Mouse (Mus musculus): ENCODE measurements around the gene Col20a1.

The Col20a1 gene

DNA sequence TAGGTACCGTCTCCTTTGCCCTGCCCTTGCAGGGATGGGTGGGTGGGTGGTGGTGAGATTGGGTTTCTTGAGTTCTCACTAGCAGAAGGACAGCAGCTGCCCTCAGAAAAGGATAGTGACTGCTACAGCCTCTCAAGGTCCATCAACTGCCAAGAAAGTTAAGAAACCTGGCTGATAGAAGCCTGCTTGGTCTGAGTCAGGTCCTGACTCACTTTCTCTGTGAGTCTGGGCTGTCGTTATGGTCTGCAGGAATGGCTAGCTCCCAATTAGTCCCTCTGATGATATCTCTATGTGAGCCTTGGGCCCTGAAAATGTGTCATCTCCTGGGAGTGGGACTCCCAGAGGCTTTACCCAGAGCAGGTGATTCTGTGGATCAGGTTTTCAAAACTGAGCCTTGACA lies 8.0 kb downstream of the Col20a1 start:
- no peak for DNase-seq (ENCODE audit: low spot score in 2 of 2)

DNA sequence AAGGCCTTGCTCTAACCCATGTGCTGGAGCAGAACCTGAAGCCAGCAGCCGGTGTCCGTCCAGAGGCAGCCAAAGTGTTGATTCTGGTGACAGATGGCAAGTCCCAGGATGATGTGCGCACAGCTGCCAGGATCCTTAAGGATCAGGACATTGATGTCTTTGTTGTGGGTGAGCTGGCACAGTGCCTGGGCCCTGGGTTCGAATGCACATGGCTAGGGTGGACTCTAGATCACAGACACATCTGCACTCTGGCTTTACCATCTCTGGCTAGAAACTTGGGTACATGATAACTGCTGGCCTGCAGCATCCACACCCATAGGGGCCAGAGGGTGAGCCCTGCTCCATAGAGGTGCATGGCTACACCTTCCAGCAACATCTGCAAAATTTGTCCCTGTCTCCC lies 9.1 kb downstream of the Col20a1 start:
- no peak for DNase-seq (ENCODE audit: low spot score in 2 of 2)

DNA sequence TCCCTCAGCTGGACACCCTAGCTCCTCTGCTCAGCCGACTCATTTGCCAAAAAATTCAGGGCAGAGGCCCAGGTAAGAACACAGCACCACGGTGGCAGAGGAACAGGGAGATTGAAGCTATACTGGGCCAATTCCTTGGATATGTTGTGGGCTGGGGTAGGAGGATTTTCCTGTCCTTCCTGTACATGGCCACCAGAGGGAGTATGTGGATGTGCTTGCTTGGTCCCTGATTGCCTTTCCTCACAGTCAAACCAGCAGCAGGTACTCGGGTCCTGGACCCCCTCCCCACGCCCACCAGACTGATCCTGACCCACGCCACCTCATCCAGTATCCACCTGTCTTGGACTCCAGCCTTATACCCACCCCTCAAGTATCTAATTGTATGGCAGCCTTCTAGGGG lies 10.1 kb downstream of the Col20a1 start:
- peak in 1 of 2 experiments; percentile 33 for DNase-seq (ENCODE audit: low spot score in 2 of 2)

DNA sequence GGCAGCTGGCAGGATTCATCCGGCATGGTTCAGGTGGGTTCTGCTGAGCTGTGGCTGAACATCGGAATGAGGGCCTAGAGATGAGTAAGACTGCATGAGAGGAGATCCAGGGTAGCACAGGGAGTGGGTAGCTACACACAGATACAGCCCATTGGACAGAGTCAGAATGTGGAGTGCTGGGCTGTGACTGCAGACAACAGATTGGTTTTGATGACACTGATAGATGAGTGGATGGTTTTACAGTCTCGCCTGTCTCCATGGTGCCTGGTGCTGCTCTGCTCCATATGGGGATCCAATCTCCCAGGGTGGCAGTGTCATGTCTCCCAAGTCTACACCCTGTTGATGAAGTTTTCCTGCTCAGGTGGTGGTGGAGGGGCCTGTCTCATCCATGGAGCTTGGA lies 10.6 kb downstream of the Col20a1 start:
- no peak for DNase-seq (ENCODE audit: low spot score in 2 of 2)

DNA sequence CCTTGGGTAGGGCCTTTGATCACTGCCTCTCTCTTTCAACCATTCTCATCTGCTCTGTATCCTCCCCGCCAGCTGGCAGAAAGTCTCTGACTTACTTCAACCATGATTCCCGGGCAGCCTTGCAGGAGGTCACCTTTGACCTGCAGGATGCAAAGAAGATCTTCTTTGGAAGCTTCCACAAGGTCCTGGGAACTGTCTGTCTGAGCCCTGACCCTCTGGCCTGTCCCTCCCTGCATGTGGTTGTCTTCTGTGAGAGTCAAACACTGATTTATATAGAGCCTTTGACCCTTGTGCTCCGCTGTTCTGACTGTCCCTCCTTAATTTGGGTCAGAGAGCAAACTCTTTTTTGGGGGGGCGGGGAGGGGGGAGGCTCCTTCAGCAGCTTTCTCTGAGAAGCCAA lies 20.7 kb downstream of the Col20a1 start:
- DNase-seq (ENCODE audit: low spot score in 2 of 2), result no peak

DNA sequence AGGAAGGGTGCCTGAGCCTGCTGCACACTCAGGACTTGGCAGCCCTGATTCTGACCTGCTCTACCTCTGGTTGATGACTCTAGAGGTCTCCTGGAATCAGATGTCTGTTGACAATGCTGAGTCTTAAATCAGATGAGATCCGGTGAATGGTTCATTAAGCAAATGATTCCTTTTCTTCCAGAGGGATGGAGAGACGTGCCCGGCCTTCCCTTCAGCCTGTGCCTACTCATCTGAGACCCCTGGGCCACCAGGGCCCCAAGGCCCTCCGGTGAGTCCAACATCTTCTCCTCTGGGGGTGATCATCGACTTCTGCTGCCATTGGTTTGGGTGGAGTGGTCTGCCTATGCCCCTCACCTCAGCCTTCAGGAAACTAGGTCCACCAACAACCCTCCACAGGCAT lies 22.0 kb downstream of the Col20a1 start:
- no peak for DNase-seq (ENCODE audit: low spot score in 2 of 2)

DNA sequence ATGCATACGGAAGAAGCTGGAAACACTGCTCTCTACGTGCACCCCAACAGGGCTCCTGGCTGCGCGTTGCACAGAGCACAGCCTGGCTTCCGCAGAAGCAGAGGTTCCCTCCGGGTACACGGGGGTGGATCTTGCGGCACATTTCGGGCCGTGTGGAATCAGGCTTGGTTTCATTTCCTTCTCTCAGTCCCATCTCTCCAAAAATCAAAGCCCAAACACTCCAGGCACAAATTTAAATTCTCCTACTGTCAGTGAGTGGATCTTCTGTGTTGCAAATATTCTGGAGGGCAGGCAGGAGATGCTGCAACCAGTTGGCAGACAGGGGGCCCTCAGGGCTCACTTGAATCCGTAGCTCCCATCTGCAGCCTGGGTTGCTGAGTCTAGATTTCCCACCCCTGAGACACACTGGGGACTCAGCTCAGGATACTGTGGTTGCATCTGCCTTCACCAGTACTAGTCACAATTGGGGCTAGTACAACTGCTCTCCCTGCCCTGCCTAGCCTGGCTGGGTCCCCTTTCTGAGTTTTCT lies 45.1 kb downstream of the Col20a1 start:
- DNase-seq (ENCODE audit: low spot score in 2 of 2), result no peak

DNA sequence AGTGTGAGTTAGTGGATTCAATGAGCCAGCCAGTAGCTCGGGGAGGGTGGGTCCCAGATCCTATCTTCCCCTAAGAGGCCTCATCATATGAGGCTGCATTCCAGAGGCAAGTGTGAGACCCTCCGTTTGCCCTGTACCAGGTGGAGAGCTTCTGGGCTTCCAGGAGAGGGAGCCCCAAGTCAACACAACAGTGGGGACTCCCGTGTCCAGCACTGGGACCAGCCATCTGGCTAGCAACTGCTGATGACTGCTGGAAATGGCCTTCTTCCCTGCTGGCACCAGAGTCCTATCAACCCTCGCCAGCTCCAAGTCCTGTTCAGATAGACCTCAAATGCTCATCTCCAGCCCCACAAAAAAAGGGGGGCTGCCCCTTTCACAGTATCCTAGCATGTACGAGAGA lies 46.1 kb downstream of the Col20a1 start:
- DNase-seq (ENCODE audit: low spot score in 2 of 2), result no peak

DNA sequence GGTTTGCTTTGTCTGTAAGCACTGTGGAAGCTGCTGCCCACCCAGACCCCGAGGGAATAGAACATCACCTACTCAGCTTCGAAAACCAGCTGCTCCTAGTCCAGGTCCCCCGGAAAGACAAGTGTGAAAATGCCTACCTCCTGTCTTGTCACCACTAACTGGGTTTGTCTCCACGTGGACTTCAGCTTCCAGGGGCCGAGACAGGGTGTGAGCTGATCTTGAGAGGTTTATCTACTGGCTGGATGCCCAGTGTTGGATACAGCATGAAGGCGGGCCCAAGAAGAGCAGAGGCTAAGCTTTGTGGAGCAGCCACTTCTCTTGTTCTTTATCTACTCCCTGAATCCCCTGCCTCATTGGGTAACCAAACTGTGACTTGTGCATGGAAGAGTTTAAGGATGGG lies 47.0 kb downstream of the Col20a1 start:
- DNase-seq (ENCODE audit: low spot score in 2 of 2), result no peak

DNA sequence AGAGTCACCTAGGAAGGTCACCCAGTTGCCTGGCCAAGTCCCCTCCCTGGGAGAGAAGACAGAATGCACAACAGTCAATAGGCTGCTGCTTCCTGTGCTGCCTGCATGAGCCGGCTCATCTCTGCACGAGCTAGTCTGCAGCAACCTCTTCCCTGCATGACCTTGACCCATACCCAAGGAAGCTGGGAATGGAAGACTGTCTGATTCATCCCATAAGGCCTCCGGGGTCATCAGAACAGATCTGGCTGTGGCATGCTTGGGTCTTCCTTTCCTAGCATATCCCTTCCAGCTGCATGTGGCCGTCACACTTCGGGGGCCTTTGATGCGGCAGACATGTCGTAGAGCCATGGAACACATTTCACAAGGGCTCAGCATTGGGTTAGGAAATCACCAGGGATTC lies 48.9 kb downstream of the Col20a1 start:
- no peak for DNase-seq (ENCODE audit: low spot score in 2 of 2)

DNA sequence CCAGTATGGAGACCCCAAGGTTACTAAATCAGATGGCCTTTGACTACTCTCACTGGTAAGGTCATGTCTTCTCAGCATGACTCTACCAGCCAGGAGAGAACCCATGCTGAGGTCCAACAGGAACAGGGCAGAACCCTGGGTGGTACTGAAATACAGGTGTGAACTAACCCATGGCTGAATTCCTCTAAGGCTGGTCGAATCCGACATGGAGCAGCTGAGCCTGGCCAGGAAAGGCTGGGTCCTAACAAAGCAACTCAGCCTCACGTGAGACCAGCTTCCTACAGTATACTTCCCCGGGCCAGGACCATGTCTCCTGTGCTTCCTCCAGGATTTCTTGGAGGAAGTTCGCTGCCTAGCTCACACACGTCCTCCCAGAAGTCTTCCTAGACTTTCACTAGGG lies 50.2 kb downstream of the Col20a1 start:
- no peak for DNase-seq (ENCODE audit: low spot score in 2 of 2)

DNA sequence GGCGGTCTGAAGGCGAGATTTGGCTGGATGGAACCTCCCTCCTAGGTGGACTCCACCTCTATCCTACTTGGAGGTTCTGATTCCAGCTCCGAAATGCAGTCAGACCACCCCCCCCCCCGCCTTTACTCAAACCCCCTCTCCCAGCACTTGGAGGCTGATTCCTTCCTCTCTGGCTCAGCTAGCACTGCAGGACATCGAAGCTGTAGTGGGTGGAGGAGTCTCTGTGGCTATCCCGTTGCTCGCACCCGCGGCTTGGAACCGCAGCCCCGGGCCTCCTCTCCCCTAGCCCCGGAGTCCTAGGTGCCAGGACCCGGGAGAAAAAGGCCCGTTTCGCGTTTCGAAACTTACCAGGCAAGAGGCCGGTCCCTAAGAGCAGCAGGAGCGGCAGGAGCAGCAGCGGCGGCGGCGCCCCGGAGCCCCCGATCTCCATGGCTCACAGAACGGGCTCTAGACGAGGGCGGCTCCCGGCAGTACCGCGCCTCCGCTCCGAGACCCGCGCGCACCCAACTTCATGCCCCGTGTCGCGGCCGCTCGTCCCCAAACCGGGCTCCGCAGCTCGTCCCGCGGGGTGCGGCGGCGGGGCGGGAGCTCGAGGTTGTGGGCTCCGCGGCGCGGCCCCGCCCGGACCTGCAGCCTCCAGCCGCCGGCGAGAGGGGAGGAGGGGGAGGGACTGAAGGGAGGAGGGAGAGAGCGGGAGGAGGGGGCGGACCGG lies 52.5 kb downstream of the Col20a1 start:
- DNase-seq (ENCODE audit: low spot score in 2 of 2), result no peak

DNA sequence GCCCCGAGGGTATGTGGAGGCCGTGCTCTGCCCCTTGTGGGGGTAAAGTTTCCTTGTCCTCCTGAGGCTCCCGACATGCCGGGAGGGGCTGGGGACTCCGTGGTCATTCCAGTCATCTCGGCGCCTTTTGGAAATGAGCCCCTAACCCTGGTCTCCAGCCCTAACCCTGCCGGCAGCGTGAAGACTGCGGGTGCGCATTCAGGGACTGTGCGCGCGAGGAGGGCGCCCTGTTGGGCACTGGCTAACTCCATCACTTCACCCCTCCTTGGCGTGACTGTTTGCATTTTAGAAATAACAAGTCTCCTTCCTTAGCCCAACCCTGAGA lies 53.0 kb downstream of the Col20a1 start:
- no peak for DNase-seq (ENCODE audit: low spot score in 2 of 2)

DNA sequence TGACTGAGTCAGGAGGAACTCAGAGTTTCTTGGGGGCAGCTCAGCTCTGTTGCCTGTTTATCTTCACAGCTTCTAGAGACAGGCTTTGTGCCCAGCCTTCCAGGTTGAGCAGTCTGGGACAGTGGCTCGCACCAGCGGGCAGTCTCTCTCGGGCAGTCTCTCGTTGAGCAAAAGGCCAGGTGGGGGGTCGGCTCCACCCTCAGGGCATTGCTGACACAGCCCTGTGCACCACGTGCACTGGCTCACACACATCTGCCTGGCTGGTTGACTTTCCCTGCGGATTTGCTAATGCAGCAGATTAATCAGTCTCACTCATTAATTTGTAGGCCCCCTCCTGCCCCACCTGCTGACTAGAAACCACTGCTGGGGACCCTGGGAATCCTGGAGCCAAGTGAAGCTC lies 55.6 kb downstream of the Col20a1 start:
- no peak for DNase-seq (ENCODE audit: low spot score in 2 of 2)

DNA sequence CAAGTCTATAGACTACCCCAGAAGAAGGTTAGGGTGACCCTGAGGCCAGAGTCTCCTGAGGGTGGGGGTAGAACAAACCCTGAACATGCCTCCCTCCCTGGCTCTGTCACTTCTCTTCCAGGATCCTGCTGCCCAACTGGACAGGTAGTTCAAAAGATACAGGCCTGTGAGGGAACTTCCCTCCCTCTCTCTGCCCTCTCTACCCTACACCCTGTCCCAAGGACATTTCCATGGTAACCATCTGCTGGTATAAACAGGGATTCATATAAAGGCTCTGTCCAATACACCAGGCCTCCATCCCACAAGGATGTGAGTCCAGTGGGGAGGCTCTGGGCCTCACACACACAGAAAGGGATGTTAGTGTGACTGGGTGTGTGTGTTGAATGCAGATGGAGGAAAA lies 56.0 kb downstream of the Col20a1 start:
- no peak for DNase-seq (ENCODE audit: low spot score in 2 of 2)

DNA sequence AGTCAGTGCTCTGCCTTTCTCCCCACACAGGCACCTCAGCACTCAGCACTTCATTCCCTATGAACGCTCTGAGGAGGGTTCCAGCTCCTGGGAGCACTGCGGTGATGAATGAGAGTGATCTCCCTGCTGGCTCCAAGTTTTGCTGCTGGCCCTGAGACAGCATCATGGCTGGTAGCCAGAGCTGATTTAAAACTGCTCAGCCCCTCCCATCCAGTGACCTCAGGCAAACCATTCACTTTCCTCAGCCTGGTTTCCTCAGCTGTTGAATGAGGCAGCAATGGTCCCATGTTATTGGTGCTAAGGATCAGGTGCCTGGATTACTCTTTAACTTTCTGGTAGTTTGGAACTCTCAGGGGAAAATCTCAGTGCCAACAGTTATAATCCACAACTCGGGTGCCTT lies 57.1 kb downstream of the Col20a1 start, which contains the start of gene Chrna4:
Gene Chrna4, minus strand, starts transcription at position 110 of the 400 bp plus-strand sequence.
- no peak for DNase-seq (ENCODE audit: low spot score in 2 of 2)

DNA sequence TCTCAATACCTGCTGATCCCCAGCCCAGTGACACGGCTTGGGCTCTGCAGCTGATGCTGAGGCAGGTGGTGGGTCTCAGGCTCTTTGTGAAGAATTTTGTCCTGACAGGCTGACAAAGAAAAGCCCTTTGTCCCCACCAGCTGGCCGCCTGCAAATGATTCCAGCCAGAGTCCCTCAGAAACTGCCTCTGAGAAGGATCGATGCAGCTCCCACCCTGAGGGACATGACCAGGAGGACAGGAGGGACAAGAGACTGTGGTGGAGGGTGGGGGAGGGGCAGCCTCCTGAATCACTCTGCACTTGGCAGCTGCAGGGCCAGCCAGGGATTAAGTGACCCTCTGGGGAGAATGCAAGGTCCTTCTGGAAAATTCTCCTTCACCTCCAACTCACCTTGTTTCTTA lies 57.7 kb downstream of the Col20a1 start:
- no peak for DNase-seq (ENCODE audit: low spot score in 2 of 2)

DNA sequence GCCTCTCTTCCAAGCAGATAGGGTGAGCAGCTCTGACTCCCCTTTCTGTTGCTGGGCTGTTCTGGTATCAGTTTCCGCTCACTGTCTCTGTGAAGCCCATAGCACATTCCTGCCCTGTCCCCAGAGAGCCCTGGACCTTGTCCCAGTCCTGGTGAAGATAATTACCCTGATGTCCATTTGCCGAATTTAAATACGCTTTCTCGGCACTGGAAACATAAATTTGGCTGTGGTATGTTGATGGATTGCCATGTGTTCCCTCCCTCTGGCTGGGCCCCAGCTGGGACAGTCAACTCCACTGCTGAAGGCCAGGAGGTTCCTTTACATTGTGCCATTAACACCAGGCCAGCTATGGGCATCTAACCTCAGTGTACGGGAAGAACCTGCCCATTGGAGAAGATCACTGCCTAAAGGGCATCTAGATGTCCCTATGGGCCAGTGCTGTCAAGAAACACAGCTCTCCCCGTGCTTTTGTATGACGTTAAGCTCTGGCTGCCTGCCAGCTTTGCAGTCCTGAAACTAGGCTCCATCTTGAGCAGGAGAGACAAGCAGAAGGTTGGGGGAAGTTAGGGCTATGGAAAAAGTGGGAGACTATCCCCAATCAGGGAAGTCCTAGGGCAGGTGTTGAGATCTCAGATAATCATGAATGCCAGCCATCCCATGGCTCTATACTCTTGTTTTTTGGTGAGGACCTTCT lies 62.1 kb downstream of the Col20a1 start:
- no peak for DNase-seq (ENCODE audit: low spot score in 2 of 2)

DNA sequence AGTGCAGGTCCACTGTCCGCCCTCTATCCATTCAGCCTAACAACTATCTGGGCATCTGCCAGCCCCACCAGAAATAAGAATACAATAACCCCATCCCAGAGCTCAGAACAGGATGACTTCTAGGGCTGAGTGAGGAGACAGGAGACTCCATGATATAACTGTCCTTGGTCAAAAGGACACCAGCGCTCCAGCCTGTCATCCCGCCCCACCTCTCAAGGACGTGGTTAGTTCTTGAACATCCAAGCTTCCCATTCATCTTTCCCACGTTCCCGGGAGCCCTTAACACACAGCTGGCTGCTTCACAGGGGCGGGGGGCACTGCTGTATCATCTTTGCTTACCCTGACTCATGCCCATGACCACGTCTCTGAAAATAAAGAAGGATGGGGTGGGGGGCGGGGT lies 62.7 kb downstream of the Col20a1 start:
- no peak for DNase-seq (ENCODE audit: low spot score in 2 of 2)

DNA sequence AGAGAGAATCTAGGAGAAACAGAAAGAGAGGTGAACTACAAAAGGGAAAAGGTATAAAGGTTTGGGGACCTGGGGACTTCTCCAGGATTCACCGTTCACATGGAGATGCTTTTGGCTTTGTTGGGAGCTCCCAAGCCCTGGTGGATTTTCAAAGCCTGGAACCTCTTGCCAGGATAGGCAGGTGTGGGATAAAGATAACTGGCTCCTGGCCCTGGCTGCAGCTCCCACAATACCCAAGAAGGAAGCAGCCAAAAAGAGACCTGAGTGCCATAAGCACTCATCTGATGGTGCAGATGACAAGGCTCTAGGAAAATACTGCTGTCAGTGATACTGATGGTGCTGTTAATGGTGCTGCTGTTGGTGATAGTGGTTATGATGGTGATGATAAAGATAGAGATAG lies 65.8 kb downstream of the Col20a1 start:
- DNase-seq (ENCODE audit: low spot score in 2 of 2), result no peak

DNA sequence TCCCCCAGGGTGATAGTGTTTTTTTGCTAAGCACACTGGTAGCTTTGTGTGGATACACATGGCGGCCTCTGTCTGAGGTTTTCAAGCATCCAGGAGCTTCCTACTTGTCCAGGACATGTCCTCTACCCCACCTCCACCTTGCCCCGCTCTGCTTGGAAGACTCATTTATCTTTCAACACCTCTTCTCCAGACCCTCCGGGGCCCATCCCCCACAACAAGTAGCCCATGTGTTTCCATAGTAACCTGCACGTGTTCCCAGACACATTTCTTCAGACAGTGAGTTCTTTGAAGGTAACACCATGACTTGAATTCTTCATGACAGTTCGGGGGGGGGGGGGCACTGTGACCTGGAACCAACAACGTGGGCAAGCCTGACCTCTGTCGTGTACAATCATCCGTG lies 71.0 kb downstream of the Col20a1 start:
- no peak for DNase-seq (ENCODE audit: low spot score in 2 of 2)

DNA sequence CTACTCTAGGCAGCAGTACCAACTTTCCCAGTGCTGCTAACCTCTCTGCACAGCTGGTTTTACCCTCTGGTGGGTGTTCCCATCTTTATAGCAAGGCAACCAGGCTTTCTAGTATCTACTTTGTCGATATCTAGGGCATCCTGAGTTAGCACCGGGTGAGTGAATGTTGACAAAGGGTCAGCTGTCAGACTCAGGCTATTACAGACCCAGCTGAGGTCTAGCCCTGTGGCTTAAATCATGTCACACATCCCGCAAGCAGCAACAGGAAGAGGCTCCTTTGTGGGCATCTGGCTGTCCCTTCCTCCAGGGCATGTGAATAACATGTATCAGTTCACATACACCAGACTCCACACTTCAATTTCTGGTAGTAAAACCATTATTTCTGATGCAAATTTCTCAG lies 71.9 kb downstream of the Col20a1 start:
- no peak for DNase-seq (ENCODE audit: low spot score in 2 of 2)

DNA sequence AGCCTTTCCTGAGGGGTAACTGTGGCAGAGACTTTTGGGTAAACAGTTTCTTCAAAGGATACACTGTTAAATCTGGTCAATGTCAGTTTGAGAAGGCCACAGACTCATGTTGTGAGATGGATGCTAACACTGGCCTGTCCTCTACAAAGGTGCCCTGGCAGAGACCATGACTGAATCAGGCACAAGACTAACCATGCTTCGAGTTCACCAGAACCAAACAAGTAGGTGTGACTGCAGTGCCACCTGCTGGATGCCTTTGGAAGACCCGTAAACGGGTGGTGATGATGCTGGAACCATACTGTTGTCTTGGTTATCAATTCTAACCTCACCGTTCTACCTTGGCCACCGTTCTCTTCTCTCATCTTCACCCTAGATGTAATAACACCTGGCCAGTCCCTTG lies 73.8 kb downstream of the Col20a1 start:
- DNase-seq (ENCODE audit: low spot score in 2 of 2), result peak; percentile 39 to 74

DNA sequence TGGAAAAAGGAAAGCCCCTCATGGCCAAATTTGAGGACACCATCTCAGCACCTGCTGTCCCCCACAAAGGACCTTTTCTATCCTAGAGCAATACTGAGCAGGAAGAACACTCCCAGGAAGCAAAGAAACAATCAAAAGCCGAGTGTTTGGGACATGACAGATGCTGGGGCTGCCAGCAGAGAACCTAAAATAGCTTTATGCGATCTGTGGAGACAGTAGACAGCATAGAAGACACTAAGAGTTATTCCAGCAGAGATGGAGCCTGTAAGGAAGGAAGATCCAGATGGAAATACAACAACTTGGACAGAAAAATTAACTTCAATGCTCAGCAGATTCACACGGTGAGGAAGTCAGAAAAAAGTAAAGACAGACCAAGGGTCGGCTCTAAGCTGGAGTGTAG lies 79.5 kb downstream of the Col20a1 start:
- no peak for DNase-seq (ENCODE audit: low spot score in 2 of 2)

Measured in spleen, postnatal 10 days (tissue).